Mouse (Mus musculus) megakaryocyte-erythroid progenitor cell, adult 5-6 weeks (primary cell): ENCODE measurements at regions not wholly inside any gene's neighbourhood (a gene's known extent, or its start where the extent isn't known, plus 50 kb on each side); places are given as distances from the start of the nearest gene placed in this dataset.

Source experiments
- ATAC-seq: replicated peaks from 2 replicates; pipeline ENCODE4 v1.8.0; 2016; ENCODE audit warnings: mild to moderate bottlenecking, inconsistent platforms; ENCODE audit not compliant: severe bottlenecking, poor library complexity, low FRiP score, low TSS enrichment

- peak; percentile 78 for ATAC-seq
These were observed 475.3 kb downstream of the Dach1 start for GRCm38 (mm10) chr14:97694238-97694637.

GRCm38 (mm10) chr14:97684617-97685016 is 484.9 kb downstream of the Dach1 start:
- no peak for ATAC-seq

- ATAC-seq = no peak
These were observed 501.8 kb downstream of the Dach1 start for GRCm38 (mm10) chr14:97667806-97668205.

- ATAC-seq = no peak
These were observed 531.3 kb downstream of the Dach1 start for GRCm38 (mm10) chr14:97638187-97638792.

GRCm38 (mm10) chr14:97611438-97611837 is 558.1 kb downstream of the Dach1 start:
- ATAC-seq = no peak

- no peak for ATAC-seq
These were observed 572.9 kb downstream of the Dach1 start for GRCm38 (mm10) chr14:97596694-97597093.

GRCm38 (mm10) chr14:97588611-97589010 is 581.0 kb downstream of the Dach1 start:
- no peak for ATAC-seq

GRCm38 (mm10) chr14:97588182-97588581 is 581.4 kb downstream of the Dach1 start:
- ATAC-seq = no peak

- peak; percentile 96 for ATAC-seq
These were observed 582.6 kb downstream of the Dach1 start for GRCm38 (mm10) chr14:97586962-97587361.

GRCm38 (mm10) chr14:97570274-97570673 is 599.3 kb downstream of the Dach1 start:
- ATAC-seq = no peak

- no peak for ATAC-seq
These were observed 609.3 kb downstream of the Dach1 start for GRCm38 (mm10) chr14:97560121-97560907.

- ATAC-seq = peak; percentile 68
These were observed 610.0 kb downstream of the Dach1 start for GRCm38 (mm10) chr14:97559559-97559958.

GRCm38 (mm10) chr14:97558289-97558688 is 611.3 kb downstream of the Dach1 start:
- no peak for ATAC-seq

GRCm38 (mm10) chr14:97557888-97558287 is 611.7 kb downstream of the Dach1 start:
- ATAC-seq = no peak

GRCm38 (mm10) chr14:97546276-97546675 is 623.3 kb downstream of the Dach1 start:
- ATAC-seq = no peak

- ATAC-seq = no peak
These were observed 625.3 kb downstream of the Dach1 start for GRCm38 (mm10) chr14:97544307-97544706.

GRCm38 (mm10) chr14:97537012-97537411 is 632.6 kb downstream of the Dach1 start:
- no peak for ATAC-seq

- ATAC-seq = no peak
These were observed 658.2 kb downstream of the Dach1 start for GRCm38 (mm10) chr14:97511318-97511717.

- no peak for ATAC-seq
These were observed 679.9 kb downstream of the Dach1 start for GRCm38 (mm10) chr14:97489427-97490347.

- ATAC-seq = no peak
These were observed 691.3 kb downstream of the Dach1 start for GRCm38 (mm10) chr14:97478236-97478635.
